Mouse (Mus musculus) fibroblast of lung, adult 2 months (primary cell): ENCODE results near the gene Akt3.

Source experiments
- DNase-seq: peaks from one replicate; pipeline ENCODE4 v3.0.0-alpha.2; 2011; ENCODE audit warnings: low read depth

Akt3 gene

GRCm38 (mm10) chr1:177048773-177049172 is 209.2 kb downstream of the Akt3 start:
- DNase-seq, result no peak

DNA sequence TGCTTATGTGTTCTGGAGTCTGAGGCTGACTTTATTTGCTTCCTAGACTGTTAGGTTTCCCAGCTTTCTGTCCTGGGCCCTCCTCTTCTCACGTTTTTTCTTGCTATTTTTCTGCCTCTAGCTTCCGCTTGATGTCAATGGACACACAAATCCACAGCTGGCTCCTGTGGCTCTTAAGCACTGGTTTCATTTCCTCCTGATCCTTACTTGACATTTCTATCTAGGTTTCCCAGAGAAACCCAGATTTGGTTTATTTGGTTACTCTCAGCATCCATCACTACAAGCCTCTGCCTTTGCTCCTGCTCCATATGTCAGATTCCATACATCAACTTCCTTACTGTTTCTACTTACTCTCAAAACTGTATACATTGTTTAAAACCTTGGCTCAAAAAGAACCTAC is 211.0 kb downstream of the Akt3 start:
- no peak for DNase-seq

- no peak for DNase-seq
Observed at GRCm38 (mm10) chr1:177045885-177046284, 212.1 kb downstream of the Akt3 start.

DNA sequence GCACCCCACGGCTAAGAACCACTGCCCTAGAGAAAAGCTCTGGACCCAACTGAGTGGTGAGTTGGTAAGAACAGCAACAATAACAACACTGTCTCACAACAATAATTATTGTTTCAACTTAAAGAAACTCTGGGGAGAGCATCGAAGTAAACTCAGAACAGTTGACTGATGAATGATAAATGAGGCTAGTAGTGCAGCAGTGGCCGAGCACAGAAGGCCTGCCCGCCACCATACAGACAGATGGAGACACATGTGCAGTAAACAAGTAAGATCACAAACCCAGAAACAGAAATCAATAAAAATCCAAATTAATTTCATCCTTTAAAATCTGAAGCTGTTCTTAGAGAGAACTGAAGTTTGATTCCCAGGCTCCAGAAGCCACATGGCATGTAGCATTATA is 217.9 kb downstream of the Akt3 start:
- DNase-seq, result no peak

- DNase-seq, result no peak
Observed at GRCm38 (mm10) chr1:177039093-177039674, 218.8 kb downstream of the Akt3 start.

GRCm38 (mm10) chr1:177038383-177038782 is 219.6 kb downstream of the Akt3 start:
- DNase-seq, result no peak

GRCm38 (mm10) chr1:177035460-177035859 is 222.5 kb downstream of the Akt3 start:
- DNase-seq, result no peak

DNA sequence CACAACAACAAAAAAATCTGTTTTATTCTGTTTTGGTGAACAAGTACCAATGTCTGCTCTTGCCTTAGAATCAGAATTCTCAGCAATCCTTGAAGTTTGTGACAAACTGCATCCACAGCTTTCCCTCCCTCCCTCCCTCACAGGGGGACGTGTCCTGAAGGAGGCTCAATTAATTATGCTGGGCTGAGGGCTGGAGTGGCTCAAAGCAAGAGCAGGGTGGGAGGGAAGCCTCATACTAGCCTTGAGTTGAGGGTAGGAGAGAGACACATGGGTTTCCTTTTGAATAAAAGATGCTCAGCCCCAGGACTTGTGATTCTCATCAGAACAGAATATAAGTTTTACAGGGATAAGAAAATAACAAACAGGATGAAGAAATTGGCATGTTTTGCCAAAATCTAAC is 225.8 kb downstream of the Akt3 start:
- DNase-seq, result no peak

DNA sequence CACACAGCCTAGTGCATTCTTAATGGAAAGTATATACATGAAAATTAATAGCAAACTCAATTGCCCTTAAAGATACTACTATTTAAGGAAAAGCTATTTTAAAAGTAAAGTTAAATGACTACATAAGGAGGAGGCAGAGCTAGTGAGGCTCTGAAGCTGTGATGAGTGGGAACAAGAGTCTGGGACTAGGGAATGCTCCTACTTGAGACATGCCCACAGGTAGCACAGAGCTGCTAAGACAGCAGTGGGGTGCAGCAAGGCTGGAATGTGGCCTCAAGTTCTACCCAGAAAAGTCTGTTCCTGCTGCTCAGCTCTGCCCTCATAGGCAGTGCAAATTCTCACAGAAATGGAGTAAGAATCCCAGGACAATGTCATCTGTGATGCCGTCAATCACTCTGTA is 226.8 kb downstream of the Akt3 start:
- DNase-seq, result no peak

DNA sequence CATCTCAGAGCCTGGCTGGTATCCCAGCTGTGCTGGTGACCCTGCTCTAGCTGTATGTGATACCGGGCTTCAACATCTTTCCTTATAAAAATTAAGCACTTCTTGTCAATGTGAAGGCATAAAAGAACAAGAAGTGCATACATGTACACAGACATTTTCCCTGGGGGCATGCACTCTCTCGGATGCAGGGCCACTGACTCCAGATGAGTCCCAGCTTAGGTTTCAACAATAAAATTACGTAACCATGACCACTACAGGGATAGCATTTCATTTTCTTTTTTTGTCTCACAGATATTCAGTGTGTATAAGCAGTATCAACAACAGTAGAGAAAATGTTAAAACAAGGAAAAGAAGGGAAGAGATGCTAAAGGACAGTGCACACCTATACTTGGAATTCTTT is 227.3 kb downstream of the Akt3 start:
- no peak for DNase-seq

- DNase-seq, result no peak
Observed at GRCm38 (mm10) chr1:177029032-177029431, 229.0 kb downstream of the Akt3 start.

DNA sequence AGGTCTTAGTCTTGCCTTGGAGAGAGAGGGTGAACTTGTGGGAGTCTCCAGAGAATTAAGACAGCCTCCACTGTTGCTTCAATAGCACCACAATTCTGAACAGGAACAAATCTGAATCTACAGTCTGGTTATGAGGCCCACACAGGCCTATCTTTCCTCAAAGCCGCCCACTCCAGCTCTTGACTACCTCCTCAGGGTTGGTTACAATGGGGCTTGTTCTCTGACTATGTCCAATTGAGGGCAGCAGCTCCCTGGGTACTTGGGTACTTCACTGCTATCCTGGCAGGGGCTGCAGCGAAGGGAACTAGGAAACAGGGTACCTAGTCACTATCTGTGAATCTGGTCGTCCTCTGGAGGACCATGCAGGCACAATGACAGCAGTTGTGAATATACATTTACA is 230.3 kb downstream of the Akt3 start:
- no peak for DNase-seq

GRCm38 (mm10) chr1:177022751-177023150 is 235.3 kb downstream of the Akt3 start:
- DNase-seq, result no peak

GRCm38 (mm10) chr1:177019668-177020067 is 238.3 kb downstream of the Akt3 start:
- no peak for DNase-seq

DNA sequence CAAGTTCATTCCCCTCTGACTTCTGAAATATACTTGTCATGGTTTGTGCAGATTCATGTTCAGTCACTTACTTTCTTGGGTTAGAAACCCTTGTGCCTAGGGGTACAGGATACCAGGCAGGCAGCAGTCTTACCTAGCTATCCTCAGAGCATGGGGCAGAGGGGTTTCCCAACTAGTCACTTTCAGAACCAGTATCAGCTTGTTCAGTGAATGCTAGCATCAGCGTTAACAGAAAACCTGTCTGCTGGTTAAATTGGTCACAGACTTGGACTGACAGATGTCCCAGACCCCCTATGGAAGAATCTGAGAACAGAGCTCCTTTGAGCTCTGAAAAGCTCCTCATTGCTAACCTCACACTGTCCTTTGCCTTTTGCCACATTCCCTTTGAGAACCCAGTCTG is 239.3 kb downstream of the Akt3 start:
- no peak for DNase-seq

- DNase-seq, result no peak
Observed at GRCm38 (mm10) chr1:177016729-177017128, 241.3 kb downstream of the Akt3 start.

GRCm38 (mm10) chr1:177015917-177016316 is 242.1 kb downstream of the Akt3 start:
- DNase-seq, result no peak

DNA sequence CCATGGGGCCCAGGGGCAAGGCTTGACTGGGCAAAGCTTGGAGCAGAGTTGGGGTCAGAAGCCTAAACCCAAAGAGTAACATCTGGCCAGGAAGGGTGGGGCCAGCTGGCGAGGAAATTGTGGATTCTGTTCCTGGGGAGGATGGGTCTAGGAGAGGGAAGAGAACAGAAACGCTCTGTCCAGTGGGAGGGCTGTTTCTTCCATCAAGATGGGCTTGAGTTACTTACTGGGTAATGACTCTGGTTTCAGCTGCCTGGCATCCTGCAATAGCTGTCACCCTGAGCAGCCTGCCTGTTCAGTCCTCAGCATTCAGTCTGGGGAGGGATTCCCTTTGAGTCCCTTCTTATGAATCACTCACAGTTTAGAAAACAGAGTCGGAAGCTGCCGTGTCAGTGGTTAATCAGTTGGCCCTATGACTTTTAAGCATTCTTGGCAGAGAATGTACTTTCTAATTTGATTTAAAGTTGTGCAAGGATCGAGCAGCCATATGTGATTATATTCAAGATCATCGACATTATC is 243.0 kb downstream of the Akt3 start:
- DNase-seq, result peak; percentile 42

- peak; percentile 76 for DNase-seq
Observed at GRCm38 (mm10) chr1:177014346-177014745, 243.7 kb downstream of the Akt3 start.

DNA sequence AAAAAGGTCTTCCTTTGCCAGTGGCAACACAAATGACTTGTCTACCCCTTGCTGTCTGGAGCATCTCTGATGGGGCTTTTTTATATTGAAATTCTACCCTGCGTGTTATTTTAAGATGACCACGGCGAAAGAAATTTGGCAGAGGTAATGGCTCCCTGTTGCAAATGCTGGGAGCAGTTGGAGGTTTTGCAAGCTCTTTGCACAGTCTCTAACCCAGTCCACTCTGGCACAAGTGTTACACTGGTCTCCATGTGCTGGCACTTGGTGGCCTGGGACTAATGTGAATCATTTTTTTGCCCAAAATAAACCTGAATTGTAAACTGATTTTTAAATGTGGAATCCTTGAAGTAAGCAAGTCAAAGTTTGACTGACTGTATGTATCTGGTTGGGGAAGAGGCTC is 244.2 kb downstream of the Akt3 start:
- DNase-seq, result peak; percentile 74

DNA sequence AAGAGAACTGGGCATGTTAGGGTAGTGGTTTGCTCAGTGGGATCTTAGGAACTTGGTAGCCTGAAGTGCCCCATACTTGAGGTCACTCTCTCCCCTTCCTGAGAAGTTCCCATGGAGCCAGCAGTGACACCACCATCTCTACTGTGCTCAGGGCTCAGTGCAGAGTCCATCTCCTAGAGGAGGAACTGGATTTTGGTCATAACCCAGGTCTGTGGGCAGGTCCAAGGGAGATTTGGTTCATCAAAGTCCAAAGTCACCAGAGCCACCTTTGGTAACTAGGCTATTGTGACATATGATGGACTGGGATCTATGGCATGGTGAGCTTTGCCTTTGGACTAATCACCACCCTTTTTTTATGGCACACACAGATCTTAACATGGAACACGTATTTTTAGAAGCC is 244.7 kb downstream of the Akt3 start:
- peak; percentile 21 for DNase-seq

GRCm38 (mm10) chr1:177012774-177013173 is 245.2 kb downstream of the Akt3 start:
- DNase-seq, result peak; percentile 37

GRCm38 (mm10) chr1:177011688-177012087 is 246.3 kb downstream of the Akt3 start:
- no peak for DNase-seq

DNA sequence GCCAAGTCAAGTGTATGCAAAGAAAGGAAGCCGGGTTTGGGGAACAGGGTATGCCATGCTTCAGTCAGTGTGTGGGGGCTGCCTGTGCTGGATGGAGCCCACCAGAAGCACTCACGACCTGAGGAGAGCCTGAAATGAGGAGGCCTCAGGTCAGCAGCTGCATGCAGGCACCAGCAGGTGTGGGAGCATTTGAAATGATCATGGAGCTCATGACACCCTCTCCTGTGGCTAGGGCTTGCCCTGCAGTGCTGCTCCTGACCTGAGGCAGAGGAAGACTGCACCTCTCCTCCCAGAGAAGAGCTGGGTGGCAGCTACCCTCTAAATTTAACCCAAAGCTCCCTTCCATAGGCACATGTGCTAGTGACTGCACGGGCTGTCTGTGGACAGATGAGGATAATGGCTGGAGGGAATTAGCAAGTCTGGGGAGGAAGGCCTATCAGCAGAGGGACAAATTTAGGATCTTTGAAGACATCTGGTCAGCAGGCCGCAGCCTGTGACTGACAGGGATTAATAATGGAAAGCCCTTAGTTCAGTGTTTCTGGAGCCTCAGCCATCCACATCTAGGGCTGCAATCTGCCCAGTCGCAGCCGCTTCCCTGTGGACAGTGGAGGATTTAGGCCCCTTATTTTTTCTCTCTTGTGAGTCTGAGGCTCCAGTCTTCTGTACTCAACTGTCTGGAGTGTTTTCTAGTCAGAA is 247.2 kb downstream of the Akt3 start:
- DNase-seq, result no peak
